Comparison of ENCODE assay signal across 8 mouse cellular contexts in genomic region chr3:84937360-84938355, GRCm38 (mm10).
DNase-seq lines count a peak whose midpoint lies in the region; ATAC-seq and TF ChIP-seq lines count a peak whose summit lies in the region.

No protein-coding gene starts in this region.

- H3K4me3 ChIP-seq in kidney, embryonic 16.5 days (ENCODE audit: low read length): no peak overlapping the region
- H3K4me3 ChIP-seq in embryonic facial prominence, embryonic 14.5 days (ENCODE audit: low read depth, low read length): no peak overlapping the region
- no peak overlapping the region for H3K4me3 ChIP-seq in layer of hippocampus, adult 2 months
- H3K4me3 ChIP-seq in neural tube, embryonic 11.5 days (ENCODE audit: low read depth, low read length): no peak overlapping the region

- peak; percentile 14 for DNase-seq in kidney, postnatal 10 days
- DNase-seq in embryonic facial prominence, embryonic 14.5 days (ENCODE audit: low spot score): peak; percentile 86
- DNase-seq in layer of hippocampus, adult 2 months (ENCODE audit: low spot score in 2 of 2): peak; percentile 45 to 63
- DNase-seq in neural tube, embryonic 11.5 days (ENCODE audit: low spot score): peak; percentile 73
- DNase-seq in cerebellum, adult 9-10 months: no peak
- no peak for DNase-seq in thymus, postnatal 0 days (ENCODE audit: low spot score)
- no peak for DNase-seq in adrenal gland, adult 8-10 months

- H3K27me3 ChIP-seq in kidney, embryonic 16.5 days (ENCODE audit: insufficient read depth, low read length): no peaks in the 10 kb centered on the region
- H3K27me3 ChIP-seq in embryonic facial prominence, embryonic 14.5 days (replicated peaks; ENCODE audit: control insufficient read depth, insufficient read depth, low read length): no peaks in the 10 kb centered on the region
- no peaks in the 10 kb centered on the region for H3K27me3 ChIP-seq in neural tube, embryonic 11.5 days (ENCODE audit: control insufficient read depth, insufficient read depth, low read length)

- H3K27ac ChIP-seq in kidney, embryonic 16.5 days (ENCODE audit: low read length): no peak overlapping the region
- no peak overlapping the region for H3K27ac ChIP-seq in embryonic facial prominence, embryonic 14.5 days (replicated peaks; ENCODE audit: low read depth, low read length)
- peak overlapping the region; percentile 85 for H3K27ac ChIP-seq in layer of hippocampus, adult 2 months
- H3K27ac ChIP-seq in neural tube, embryonic 11.5 days (ENCODE audit: low read depth, low read length): peak overlapping the region; percentile 63

- H3K4me2 ChIP-seq in kidney, embryonic 16.5 days (replicated peaks; ENCODE audit: low read depth, low read length): no peak overlapping the region
- no peak overlapping the region for H3K4me2 ChIP-seq in embryonic facial prominence, embryonic 14.5 days (ENCODE audit: low read depth, low read length)
- no peak overlapping the region for H3K4me2 ChIP-seq in neural tube, embryonic 11.5 days (ENCODE audit: low read depth)

- H3K4me1 ChIP-seq in kidney, embryonic 16.5 days (ENCODE audit: insufficient read depth, low read length): no peaks in the 10 kb centered on the region
- no peaks in the 10 kb centered on the region for H3K4me1 ChIP-seq in embryonic facial prominence, embryonic 14.5 days (ENCODE audit: control insufficient read depth, insufficient read depth, low read length)
- H3K4me1 ChIP-seq in neural tube, embryonic 11.5 days (ENCODE audit: control insufficient read depth, insufficient read depth, low read length): peaks cover 8% of the 10 kb centered on the region; the same call in 1 of the 2 replicates

- no peak for TF ChIP-seq CTCF in layer of hippocampus, adult 2 months (conservative IDR thresholded peaks at IDR 0.05)

- no peaks in the 10 kb centered on the region for H3K9me3 ChIP-seq in kidney, embryonic 16.5 days (ENCODE audit: low read length)
- no peaks in the 10 kb centered on the region for H3K9me3 ChIP-seq in embryonic facial prominence, embryonic 14.5 days (ENCODE audit: control insufficient read depth, low read length)
- H3K9me3 ChIP-seq in neural tube, embryonic 11.5 days (ENCODE audit: control insufficient read depth, low read length): no peaks in the 10 kb centered on the region

- ATAC-seq in kidney, embryonic 16.5 days (ENCODE audit: low FRiP score, low TSS enrichment): no peak
- peak; percentile 86 for ATAC-seq in embryonic facial prominence, embryonic 14.5 days (ENCODE audit: low read depth)
- ATAC-seq in neural tube, embryonic 11.5 days (ENCODE audit: insufficient read depth, low FRiP score, low TSS enrichment): peak; percentile 88

- H3K36me3 ChIP-seq in kidney, embryonic 16.5 days (ENCODE audit: insufficient read depth, low read length): no peaks in the 10 kb centered on the region
- no peaks in the 10 kb centered on the region for H3K36me3 ChIP-seq in embryonic facial prominence, embryonic 14.5 days (ENCODE audit: control insufficient read depth, insufficient read depth, low read length)
- no peaks in the 10 kb centered on the region for H3K36me3 ChIP-seq in neural tube, embryonic 11.5 days (ENCODE audit: control insufficient read depth, insufficient read depth, low read length)

- 71% methylated on average over 12 of the region's 12 CpGs for WGBS in kidney, embryonic 16.5 days
- 56% methylated on average over 12 of the region's 12 CpGs for WGBS in embryonic facial prominence, embryonic 14.5 days
- WGBS in neural tube, embryonic 11.5 days: 53% methylated on average over 12 of the region's 12 CpGs

- H3K9ac ChIP-seq in kidney, embryonic 16.5 days (replicated peaks; ENCODE audit: low read length): no peak overlapping the region
- H3K9ac ChIP-seq in embryonic facial prominence, embryonic 14.5 days (ENCODE audit: low read depth, low read length): no peak overlapping the region
- no peak overlapping the region for H3K9ac ChIP-seq in neural tube, embryonic 11.5 days (ENCODE audit: low read length)

Comparison
In these comparisons a context has a peak if more than half of its experiments do, and no peak if none do; other contexts are left out.
1. DNase-seq: peak in kidney, postnatal 10 days (single experiment), embryonic facial prominence, embryonic 14.5 days (single experiment), layer of hippocampus, adult 2 months (2 of 2) and neural tube, embryonic 11.5 days (single experiment); none in cerebellum, adult 9-10 months (single experiment), thymus, postnatal 0 days (single experiment) and adrenal gland, adult 8-10 months (single experiment).
2. H3K27ac ChIP-seq: peak in layer of hippocampus, adult 2 months (single experiment) and neural tube, embryonic 11.5 days (single experiment); none in kidney, embryonic 16.5 days (single experiment) and embryonic facial prominence, embryonic 14.5 days (single experiment).